Mouse (Mus musculus) E14TG2a.4 (cell line): ENCODE results near the gene Nt5c2.
A peak's percentile ranks its signal among the peaks of the same experiment; 100 is the strongest.

Experiments
- CTCF ChIP-seq: conservative IDR thresholded peaks from 2 replicates; pipeline ENCODE4 v1.5.1; 2014; ENCODE audit warnings: low read length
- NANOG ChIP-seq: IDR thresholded peaks from 2 replicates; pipeline ENCODE4 v1.6.1; 2014; ENCODE audit warnings: borderline replicate concordance, low read length, mixed read lengths
- POU5F1 ChIP-seq: IDR thresholded peaks from 2 replicates; pipeline ENCODE4 v1.6.1; 2014; ENCODE audit warnings: low read length, borderline replicate concordance

DNA sequence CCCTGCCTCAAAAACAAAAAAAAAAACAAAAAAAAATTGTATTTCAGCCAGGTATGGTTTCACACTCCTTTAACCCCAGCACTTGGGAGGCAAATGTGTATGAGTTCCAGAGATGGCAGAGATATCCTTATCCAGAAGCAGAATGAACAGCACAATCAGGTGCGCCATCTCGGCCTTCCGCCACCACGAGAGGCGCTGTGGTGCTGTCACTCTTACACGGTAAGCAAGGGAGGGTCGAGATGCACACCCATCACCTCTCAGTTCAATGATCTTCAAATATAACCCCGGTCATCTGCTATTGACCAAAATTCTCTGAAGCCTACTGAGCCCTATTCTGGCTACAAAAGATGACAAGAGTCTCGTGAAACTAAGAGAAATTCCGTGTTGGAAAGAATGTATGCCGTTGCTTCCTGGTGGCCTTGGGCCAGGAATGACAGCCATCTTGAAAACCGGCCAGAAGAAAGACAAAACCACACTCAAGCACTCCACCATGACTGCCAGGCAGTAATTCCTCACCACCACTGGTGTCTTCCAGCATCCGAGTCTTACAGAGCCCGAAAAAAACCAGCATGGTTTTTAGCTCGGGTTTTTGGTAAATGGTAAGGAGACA, 2.3 kb downstream of the Nt5c2 start:
- TF ChIP-seq CTCF (peak; percentile 59), POU5F1 (no peak), NANOG (no peak)
